Mouse (Mus musculus) bone marrow, adult 2 months (tissue): Measurements from ENCODE around the gene Gcm1. TPM values are rescaled to one million over a fixed set of nuclear protein-coding genes. Genes with fewer than 3 reads are reported as not detected.

Experiments used
- H3K27ac ChIP-seq: fragments of 200-500 bp; 2 replicates; pipeline ENCODE4 v1.5.1; 2012; ENCODE audit warnings: low read depth, mild to moderate bottlenecking, control low read depth, inconsistent platforms, low read length; ENCODE audit not compliant: control insufficient read depth, poor library complexity, insufficient read depth
- H3K4me1 ChIP-seq: fragments of 200-500 bp; 2 replicates; pipeline ENCODE4 v1.6.1; 2011; ENCODE audit warnings: low read length; ENCODE audit not compliant: control insufficient read depth, insufficient read depth
- H3K4me3 ChIP-seq: fragments of 200-500 bp; replicated peaks from 2 replicates; pipeline ENCODE3; 2011; ENCODE audit warnings: mild to moderate bottlenecking, low read depth, low read length, control low read depth; ENCODE audit not compliant: control insufficient read depth
- CTCF ChIP-seq: fragments of 200-500 bp; IDR thresholded peaks from 2 replicates; pipeline ENCODE4 v1.5.1; 2011; ENCODE audit warnings: low read length, control low read depth; ENCODE audit not compliant: control insufficient read depth, insufficient read depth
- POLR2A ChIP-seq: fragments of 200-500 bp; IDR thresholded peaks from 2 replicates; pipeline ENCODE4 v1.6.1; 2011; ENCODE audit warnings: low read depth, mild to moderate bottlenecking, control low read depth, low read length, borderline replicate concordance; ENCODE audit not compliant: control insufficient read depth
- WGBS: fragments of 180-500 bp; shearing (Covaris S2); methylation state at CpG from one replicate; pipeline ENCODE4 v1.1.7; 2018; 5-methylcytosine and 5-hydroxymethylcytosine counted together
- polyA plus RNA-seq: library from polyadenylated mRNA; stranded (reverse); fragments of >200 nt; gene quantifications from 2 replicates; pipeline ENCODE4 v1.2.4, GENCODE M21; 2011; ENCODE audit warnings: low replicate concordance; ENCODE audit not compliant: missing spikeins, insufficient read depth, insufficient read length

Gene Gcm1
- not detected in 2 replicates for polyA plus RNA-seq

- WGBS = 82% methylated on average over 3 of the region's 3 CpGs
- TF ChIP-seq POLR2A = no peak
- TF ChIP-seq CTCF = no peak
- Histone ChIP-seq H3K4me3 (no peak within 1 kb of the TSS), H3K4me1 (no peaks in the 10 kb centered on the region), H3K27ac (no peak within 1 kb of the TSS)
Measured at GRCm38 (mm10) chr9:78051677-78052076, at the start of gene Gcm1. Gene Gcm1 (plus strand): TSS chr9:78051924.

- WGBS = 61% methylated on average over 2 of the region's 2 CpGs
Measured at GRCm38 (mm10) chr9:78003278-78003677, 48.4 kb upstream of the Gcm1 start.

DNA sequence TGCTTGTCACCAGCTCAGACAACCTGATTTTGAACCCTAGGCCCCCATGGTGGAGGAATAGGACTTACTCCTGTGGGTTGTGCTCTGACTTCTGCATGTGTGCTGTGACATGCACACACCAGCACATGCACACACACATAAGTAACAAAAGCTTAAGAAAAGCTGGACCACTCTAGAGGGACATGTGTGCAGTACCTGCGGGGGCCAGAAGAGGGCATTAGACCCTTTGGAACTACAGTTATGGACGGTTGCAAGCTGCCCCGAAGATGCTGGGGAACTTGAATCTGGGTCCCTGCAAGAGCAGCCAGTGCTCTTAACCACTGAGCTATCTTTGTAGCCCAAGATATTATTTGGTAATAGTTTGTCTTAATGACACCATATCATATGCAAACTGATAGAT, 46.2 kb upstream of the Gcm1 start:
- Histone ChIP-seq H3K27ac (no peak overlapping the region), H3K4me1 (no peaks in the 10 kb centered on the region), H3K4me3 (no peak overlapping the region)
- WGBS = 19% methylated on average over 3 of the region's 3 CpGs
- peak; percentile 66 for TF ChIP-seq CTCF
- no peak for TF ChIP-seq POLR2A

More at GRCm38 (mm10) chr9:78003278-78003677, 48.4 kb upstream of the Gcm1 start:
- Histone ChIP-seq H3K27ac (no peak overlapping the region), H3K4me3 (no peak overlapping the region), H3K4me1 (no peaks in the 10 kb centered on the region; the same call in 1 of the 2 replicates)
- no peak for TF ChIP-seq POLR2A

GRCm38 (mm10) chr9:78006209-78007001, 45.3 kb upstream of the Gcm1 start:
- WGBS = 46% methylated on average over 19 of the region's 19 CpGs
- H3K27ac ChIP-seq = no peak overlapping the region
- no peak overlapping the region for H3K4me3 ChIP-seq
- H3K4me1 ChIP-seq = no peaks in the 10 kb centered on the region
- TF ChIP-seq POLR2A (no peak), CTCF (peak; percentile 91)

GRCm38 (mm10) chr9:78009382-78009781, 42.3 kb upstream of the Gcm1 start:
- TF ChIP-seq POLR2A = no peak
- TF ChIP-seq CTCF = no peak
- H3K4me3 ChIP-seq = no peak overlapping the region
- WGBS = 64% methylated on average over 7 of the region's 7 CpGs
- no peak overlapping the region for H3K27ac ChIP-seq
- no peaks in the 10 kb centered on the region for H3K4me1 ChIP-seq

- 12% methylated on average over 5 of the region's 5 CpGs for WGBS
- TF ChIP-seq POLR2A = no peak
- TF ChIP-seq CTCF = no peak
- H3K4me3 ChIP-seq = no peak overlapping the region
- H3K4me1 ChIP-seq = no peaks in the 10 kb centered on the region
- no peak overlapping the region for H3K27ac ChIP-seq
Measured at GRCm38 (mm10) chr9:78010187-78010586, 41.5 kb upstream of the Gcm1 start.

- TF ChIP-seq POLR2A (no peak), CTCF (no peak)
- no peaks in the 10 kb centered on the region for H3K4me1 ChIP-seq
- WGBS = 10% methylated on average over 10 of the region's 10 CpGs
- H3K27ac ChIP-seq = no peak overlapping the region
- no peak overlapping the region for H3K4me3 ChIP-seq
Measured at GRCm38 (mm10) chr9:78010707-78011106, 41.0 kb upstream of the Gcm1 start.

GRCm38 (mm10) chr9:78012066-78012465, 39.7 kb upstream of the Gcm1 start:
- no peak overlapping the region for H3K27ac ChIP-seq
- no peaks in the 10 kb centered on the region for H3K4me1 ChIP-seq
- no peak overlapping the region for H3K4me3 ChIP-seq
- TF ChIP-seq POLR2A (no peak), CTCF (no peak)
- 59% methylated on average over 4 of the region's 4 CpGs for WGBS
